Mouse (Mus musculus) hindlimb bud, embryonic 11.5 days (tissue): ENCODE measurements at regions not wholly inside any gene's neighbourhood (a gene's known extent, or its start where the extent isn't known, plus 50 kb on each side); places are given as distances from the start of the nearest gene placed in this dataset.

Experiments
- DNase-seq: peaks from one replicate; pipeline ENCODE4 v3.0.0-alpha.2; 2012; ENCODE audit warnings: low read depth, low spot score; ENCODE audit errors: extremely low spot score

- no peak for DNase-seq
Observed at GRCm38 (mm10) chr2:73996986-73997385, 85.9 kb upstream of the Atp5g3 start.

GRCm38 (mm10) chr2:73991818-73992217 is 80.7 kb upstream of the Atp5g3 start:
- no peak for DNase-seq

- no peak for DNase-seq
Observed at GRCm38 (mm10) chr2:73987441-73988105, 76.4 kb upstream of the Atp5g3 start.

GRCm38 (mm10) chr2:73985911-73986250 is 74.8 kb upstream of the Atp5g3 start:
- no peak for DNase-seq

DNA sequence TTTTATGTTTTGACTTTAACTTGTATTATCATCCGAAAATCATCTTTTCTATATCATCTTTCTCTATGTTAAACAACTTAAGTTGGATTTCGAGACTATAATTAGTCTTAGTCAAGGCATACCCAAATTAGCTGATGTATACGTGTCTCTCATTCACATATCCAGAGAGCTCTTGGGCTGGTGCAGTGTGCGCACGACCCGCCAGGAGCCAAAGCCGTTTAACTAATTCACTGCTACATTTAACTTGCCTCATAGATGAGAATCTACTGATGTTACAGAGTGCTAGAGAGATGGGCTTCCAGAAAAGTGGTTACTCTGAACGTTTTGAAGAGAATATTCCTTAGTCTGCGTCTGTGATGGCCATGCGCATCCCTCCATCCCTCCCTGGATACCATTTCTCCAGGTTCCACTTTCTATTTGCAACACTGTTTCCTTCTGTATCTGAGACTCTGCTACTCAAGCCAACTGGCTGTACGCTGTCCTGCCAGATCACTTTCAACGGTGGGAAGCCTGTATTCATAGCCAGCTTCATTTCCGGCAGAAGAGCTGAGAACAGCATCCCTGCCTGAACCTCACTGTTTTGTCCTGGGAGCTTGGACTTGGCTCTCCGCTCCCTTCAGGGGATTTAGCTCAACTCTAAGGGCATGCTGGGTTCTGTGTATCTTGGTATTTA is 74.2 kb upstream of the Atp5g3 start:
- DNase-seq = no peak

GRCm38 (mm10) chr2:73983166-73983565 is 72.0 kb upstream of the Atp5g3 start:
- no peak for DNase-seq

- no peak for DNase-seq
Observed at GRCm38 (mm10) chr2:73978072-73978471, 66.9 kb upstream of the Atp5g3 start.

GRCm38 (mm10) chr2:73973774-73974173 is 62.6 kb upstream of the Atp5g3 start:
- no peak for DNase-seq

- no peak for DNase-seq
Observed at GRCm38 (mm10) chr2:73967618-73968017, 56.5 kb upstream of the Atp5g3 start.

DNA sequence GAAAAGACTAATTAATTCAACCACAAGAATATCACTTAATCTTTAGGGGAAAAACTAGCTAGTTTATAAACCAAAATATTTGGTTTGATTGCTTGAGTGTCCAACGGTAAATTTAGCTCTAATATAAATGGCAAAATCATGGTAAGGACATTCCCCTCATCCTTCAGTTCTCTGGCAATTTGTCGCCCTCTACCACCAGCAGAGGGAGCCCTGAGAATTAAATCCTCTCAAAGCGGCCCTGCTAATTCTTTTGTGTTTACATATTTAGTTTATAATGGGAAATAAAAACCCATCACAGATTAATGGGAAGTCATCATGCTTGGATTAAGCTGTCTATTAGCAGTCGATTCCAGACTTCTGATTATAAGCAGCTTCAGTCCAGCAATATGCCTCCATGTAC is 54.5 kb upstream of the Atp5g3 start:
- no peak for DNase-seq
